Mouse (Mus musculus): ENCODE measurements around the gene Slc15a2. TPM values are rescaled to one million over a fixed set of nuclear protein-coding genes. Genes with fewer than 3 reads are reported as not detected.

Slc15a2 gene
- polyA plus RNA-seq, 1 experiment from 2014 or later: 17.9 TPM

DNA sequence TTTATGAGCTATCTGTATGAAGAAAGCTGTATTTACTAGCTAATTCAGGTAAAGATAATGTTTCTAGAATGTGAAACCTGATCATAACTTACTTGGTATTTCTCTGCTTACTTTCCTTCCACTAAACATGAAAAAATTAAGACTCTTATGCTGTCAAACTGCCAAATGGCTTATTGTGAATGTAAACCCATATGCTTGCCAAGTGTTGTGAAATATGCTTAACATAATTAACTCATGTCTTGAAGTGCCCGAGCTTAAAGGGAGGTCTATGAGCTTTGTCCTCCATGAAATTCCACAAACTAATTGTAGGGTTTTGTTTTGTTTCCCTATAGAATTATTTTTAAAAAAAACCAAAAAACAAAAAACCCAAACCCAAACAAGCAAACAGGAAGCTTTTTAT is 50.9 kb downstream of the Slc15a2 start:
- WGBS: 61% methylated on average over 1 of the region's 1 CpGs
- Histone ChIP-seq H3K27ac (ENCODE audit: low read depth, low read length) (no peak overlapping the region), H3K27me3 (replicated peaks; ENCODE audit: control insufficient read depth, insufficient read depth, low read length) (no peaks in the 10 kb centered on the region), H3K9ac (ENCODE audit: low read depth, low read length) (no peak overlapping the region), H3K4me3 (ENCODE audit: low read length) (no peak overlapping the region), H3K36me3 (ENCODE audit: control insufficient read depth, insufficient read depth, low read length) (no peaks in the 10 kb centered on the region), H3K4me1 (ENCODE audit: control insufficient read depth, insufficient read depth, low read depth, low read length) (no peaks in the 10 kb centered on the region), H3K9me3 (ENCODE audit: control insufficient read depth, low read length) (no peaks in the 10 kb centered on the region), H3K4me2 (ENCODE audit: low read length) (no peak overlapping the region)
- no peak for ATAC-seq

DNA sequence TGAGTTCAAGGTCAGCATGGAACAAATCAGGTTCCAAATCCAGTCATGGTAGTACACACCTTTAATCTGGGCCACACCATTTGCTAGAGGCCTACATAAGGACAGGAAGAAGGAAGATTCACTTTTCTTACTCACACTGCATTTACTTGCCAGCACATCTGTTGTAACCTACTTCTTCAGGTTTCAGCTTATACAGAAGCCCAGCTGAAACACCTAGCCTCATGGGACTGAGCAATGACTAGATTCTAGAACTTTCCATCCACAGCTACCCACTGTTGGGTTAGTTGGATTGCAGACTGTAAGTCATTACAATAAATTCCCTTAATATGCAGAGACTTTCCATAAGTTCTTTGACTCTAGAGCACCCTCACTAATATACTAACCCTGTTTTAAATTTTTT is 52.2 kb downstream of the Slc15a2 start:
- Histone ChIP-seq H3K27me3 (replicated peaks; ENCODE audit: control insufficient read depth, insufficient read depth, low read length) (no peaks in the 10 kb centered on the region), H3K9me3 (ENCODE audit: control insufficient read depth, low read length) (no peaks in the 10 kb centered on the region), H3K36me3 (ENCODE audit: control insufficient read depth, insufficient read depth, low read length) (no peaks in the 10 kb centered on the region), H3K9ac (ENCODE audit: low read depth, low read length) (no peak overlapping the region), H3K4me2 (ENCODE audit: low read length) (no peak overlapping the region), H3K4me1 (ENCODE audit: control insufficient read depth, insufficient read depth, low read depth, low read length) (no peaks in the 10 kb centered on the region), H3K4me3 (ENCODE audit: low read length) (no peak overlapping the region), H3K27ac (ENCODE audit: low read depth, low read length) (no peak overlapping the region)
- no peak for ATAC-seq

DNA sequence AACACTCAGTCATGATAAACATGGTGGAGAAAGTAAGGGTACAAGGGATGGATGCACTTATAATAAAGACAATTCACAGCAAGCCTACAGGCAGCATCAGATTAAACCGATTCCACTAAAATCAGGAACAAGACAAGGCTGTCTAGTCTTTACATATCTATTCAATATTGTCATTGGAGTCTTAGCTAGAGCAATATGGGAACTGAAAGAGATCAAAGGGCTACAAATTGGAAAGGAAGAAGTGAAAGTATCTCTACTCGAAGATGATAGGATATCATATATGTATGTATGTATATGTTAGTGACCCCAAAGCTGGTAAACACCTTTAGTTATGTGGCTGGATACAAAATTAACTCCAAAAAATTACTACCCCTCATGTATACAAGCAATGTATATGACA is 55.8 kb downstream of the Slc15a2 start:
- Histone ChIP-seq H3K4me2 (ENCODE audit: low read length) (no peak overlapping the region), H3K9ac (ENCODE audit: low read depth, low read length) (no peak overlapping the region), H3K27me3 (replicated peaks; ENCODE audit: control insufficient read depth, insufficient read depth, low read length) (no peaks in the 10 kb centered on the region), H3K4me1 (ENCODE audit: control insufficient read depth, insufficient read depth, low read depth, low read length) (no peaks in the 10 kb centered on the region), H3K4me3 (ENCODE audit: low read length) (no peak overlapping the region), H3K9me3 (ENCODE audit: control insufficient read depth, low read length) (no peaks in the 10 kb centered on the region), H3K36me3 (ENCODE audit: control insufficient read depth, insufficient read depth, low read length) (no peaks in the 10 kb centered on the region), H3K27ac (ENCODE audit: low read depth, low read length) (no peak overlapping the region)
- ATAC-seq: no peak
- 96% methylated on average over 2 of the region's 2 CpGs for WGBS

DNA sequence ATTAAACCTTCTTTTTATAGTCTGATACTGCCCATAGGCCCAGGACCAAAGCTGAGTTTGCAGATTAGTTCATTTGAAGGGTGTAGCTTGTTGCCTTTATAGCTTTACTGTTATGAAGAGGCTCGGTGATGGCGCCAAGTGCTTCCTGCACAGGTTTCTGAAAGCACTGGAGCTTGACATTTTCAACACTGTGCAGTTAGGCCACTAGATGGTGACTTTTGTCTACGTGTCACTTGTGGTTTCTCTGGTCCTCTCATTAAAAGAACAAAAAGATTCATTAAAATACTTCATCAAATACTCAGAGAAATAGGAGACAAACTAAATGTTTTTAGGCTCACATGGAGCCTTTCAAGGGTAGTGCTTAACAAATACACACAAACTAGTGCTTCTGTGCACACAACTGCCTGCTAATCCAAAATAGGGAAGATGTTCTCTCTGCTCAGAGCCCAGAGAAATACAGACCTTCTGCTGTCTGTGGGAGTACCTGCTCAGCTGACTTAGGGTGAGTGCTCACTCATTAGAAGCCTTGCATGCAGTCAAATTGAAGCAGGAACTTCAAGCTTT is 60.8 kb downstream of the Slc15a2 start:
- no peak overlapping the region for H3K4me3 ChIP-seq (ENCODE audit: low read length)
- peaks cover 2% of the 10 kb centered on the region; the same call in 1 of the 2 replicates for H3K27me3 ChIP-seq (replicated peaks; ENCODE audit: control insufficient read depth, insufficient read depth, low read length)
- H3K9ac ChIP-seq (ENCODE audit: low read depth, low read length): no peak overlapping the region
- H3K4me1 ChIP-seq (ENCODE audit: control insufficient read depth, insufficient read depth, low read depth, low read length): no peaks in the 10 kb centered on the region
- 58% methylated on average over 3 of the region's 3 CpGs for WGBS
- H3K9me3 ChIP-seq (ENCODE audit: control insufficient read depth, low read length): no peaks in the 10 kb centered on the region
- no peaks in the 10 kb centered on the region for H3K36me3 ChIP-seq (ENCODE audit: control insufficient read depth, insufficient read depth, low read length)
- no peak overlapping the region for H3K27ac ChIP-seq (ENCODE audit: low read depth, low read length)
- H3K4me2 ChIP-seq (ENCODE audit: low read length): no peak overlapping the region
- no peak for ATAC-seq

DNA sequence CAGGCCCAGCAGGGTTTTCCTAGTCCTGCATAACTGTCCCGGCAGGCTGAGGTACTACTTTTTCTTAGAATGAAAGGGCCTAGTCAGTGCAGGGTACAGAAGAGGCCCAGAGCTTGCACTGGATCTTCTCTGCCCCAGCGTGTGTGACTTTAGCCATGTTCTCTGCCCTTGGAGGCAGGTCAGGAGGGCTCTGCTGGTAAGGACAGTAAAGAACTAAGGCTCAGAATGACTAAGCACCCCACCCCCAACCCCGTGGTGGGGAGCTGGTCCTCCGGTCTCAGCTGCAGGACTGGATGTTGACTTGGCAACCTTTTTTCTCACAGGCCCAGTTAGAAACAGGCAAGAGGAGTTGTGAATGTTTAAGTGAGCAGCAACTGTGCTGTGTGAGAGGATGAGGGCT is 62.0 kb downstream of the Slc15a2 start:
- H3K4me1 ChIP-seq (ENCODE audit: control insufficient read depth, insufficient read depth, low read depth, low read length): no peaks in the 10 kb centered on the region
- H3K4me2 ChIP-seq (ENCODE audit: low read length): no peak overlapping the region
- no peak for ATAC-seq
- no peaks in the 10 kb centered on the region for H3K36me3 ChIP-seq (ENCODE audit: control insufficient read depth, insufficient read depth, low read length)
- no peak overlapping the region for H3K9ac ChIP-seq (ENCODE audit: low read depth, low read length)
- H3K27me3 ChIP-seq (replicated peaks; ENCODE audit: control insufficient read depth, insufficient read depth, low read length): peaks cover 2% of the 10 kb centered on the region; the same call in 1 of the 2 replicates
- 23% methylated on average over 4 of the region's 4 CpGs for WGBS
- H3K9me3 ChIP-seq (ENCODE audit: control insufficient read depth, low read length): no peaks in the 10 kb centered on the region
- no peak overlapping the region for H3K4me3 ChIP-seq (ENCODE audit: low read length)
- H3K27ac ChIP-seq (ENCODE audit: low read depth, low read length): no peak overlapping the region

DNA sequence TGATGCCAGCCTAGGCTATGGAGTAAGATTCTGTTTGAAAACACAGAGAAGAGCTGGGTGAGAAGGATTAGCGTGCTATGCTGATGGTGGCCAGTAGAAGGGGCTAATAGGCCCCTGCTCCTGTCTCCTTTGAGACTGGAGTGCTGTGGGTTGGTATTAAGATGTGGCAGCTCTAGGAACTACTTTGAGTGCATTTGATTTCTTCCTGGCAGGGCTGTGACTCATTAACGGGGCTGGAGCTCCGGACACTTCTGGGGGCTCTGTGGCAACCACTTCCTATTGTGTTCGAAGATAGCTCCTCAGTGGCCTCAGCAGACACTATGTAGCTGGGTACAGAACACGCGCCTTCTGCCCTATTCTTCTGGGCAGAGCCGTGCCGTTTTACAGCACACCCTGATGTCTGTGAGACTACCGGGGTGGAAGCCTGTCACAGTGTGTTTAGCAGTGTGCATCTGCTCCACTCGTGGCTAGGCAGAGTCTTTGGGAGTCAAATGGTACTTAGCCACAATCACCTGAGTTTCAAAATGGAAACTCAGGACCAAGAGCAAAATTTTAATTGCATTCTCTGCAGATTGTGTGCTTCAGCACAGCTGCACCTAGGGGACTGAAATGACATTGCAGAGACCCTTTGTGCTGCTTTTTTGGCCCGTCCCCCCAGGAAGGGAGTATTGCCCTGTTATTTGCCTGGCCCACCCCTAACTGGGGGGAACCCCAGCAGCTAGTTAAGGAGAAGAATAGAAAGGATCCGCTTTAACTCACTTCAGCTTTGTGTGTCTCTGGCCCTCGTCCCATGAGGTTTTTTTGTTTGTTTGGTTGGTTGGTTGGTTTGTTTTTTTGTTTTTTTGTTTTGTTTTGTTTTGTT is 64.3 kb downstream of the Slc15a2 start:
- 55% methylated on average over 13 of the region's 13 CpGs for WGBS
- ATAC-seq: no peak
- H3K9me3 ChIP-seq (ENCODE audit: control insufficient read depth, low read length): no peaks in the 10 kb centered on the region

DNA sequence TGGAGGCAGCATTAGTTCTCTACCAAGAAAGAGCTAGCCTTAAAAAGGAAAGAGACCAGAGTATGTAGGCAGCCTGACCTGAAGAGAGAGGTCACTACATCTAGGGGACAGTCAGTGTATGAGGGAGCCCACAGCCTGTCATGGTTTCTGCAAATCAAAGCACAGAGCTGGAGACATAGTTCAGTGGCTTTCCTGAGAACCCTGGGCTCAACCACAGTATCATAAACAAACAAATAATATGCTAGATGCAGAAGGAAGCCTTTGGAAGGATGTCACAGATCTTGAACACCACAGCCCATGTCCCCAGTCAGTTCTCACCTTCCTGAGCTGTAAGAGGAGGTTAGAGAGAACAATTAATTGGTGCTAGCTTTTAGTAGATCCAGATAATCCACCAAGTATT is 66.1 kb downstream of the Slc15a2 start:
- H3K36me3 ChIP-seq (ENCODE audit: control insufficient read depth, insufficient read depth, low read length): no peaks in the 10 kb centered on the region
- no peak overlapping the region for H3K27ac ChIP-seq (ENCODE audit: low read depth, low read length)
- H3K9ac ChIP-seq (ENCODE audit: low read depth, low read length): no peak overlapping the region

More for the DNA sequence above, 64.3 kb downstream of the Slc15a2 start:
- H3K4me1 ChIP-seq (ENCODE audit: control insufficient read depth, insufficient read depth, low read depth, low read length): no peaks in the 10 kb centered on the region
- no peak overlapping the region for H3K9ac ChIP-seq (ENCODE audit: low read depth, low read length)
- H3K27me3 ChIP-seq (replicated peaks; ENCODE audit: control insufficient read depth, insufficient read depth, low read length): peaks cover 2% of the 10 kb centered on the region; the same call in 1 of the 2 replicates
- no peak overlapping the region for H3K4me2 ChIP-seq (ENCODE audit: low read length)
- no peak overlapping the region for H3K27ac ChIP-seq (ENCODE audit: low read depth, low read length)
- H3K36me3 ChIP-seq (ENCODE audit: control insufficient read depth, insufficient read depth, low read length): no peaks in the 10 kb centered on the region
- no peak overlapping the region for H3K4me3 ChIP-seq (ENCODE audit: low read length)

DNA sequence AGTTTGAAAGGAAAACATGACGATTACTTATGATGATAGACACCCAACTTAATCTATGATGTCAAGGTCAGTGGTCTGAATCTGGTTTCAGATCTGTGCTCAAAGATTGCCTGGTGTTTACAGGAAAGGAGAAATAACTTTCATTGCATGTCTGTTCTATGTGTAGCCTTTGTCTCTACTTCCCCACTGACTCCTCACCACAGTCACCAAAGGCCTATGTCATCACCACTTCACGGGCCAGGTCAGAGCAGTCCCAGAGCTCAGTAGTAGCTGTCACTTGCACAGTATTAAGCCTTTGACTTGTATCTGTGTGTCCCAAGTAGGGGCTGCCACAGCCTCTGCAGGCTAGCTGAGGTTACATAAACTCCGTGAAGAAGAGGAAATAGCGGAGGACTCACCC is 67.3 kb downstream of the Slc15a2 start:
- WGBS: 90% methylated on average over 4 of the region's 4 CpGs
- Histone ChIP-seq H3K9me3 (ENCODE audit: control insufficient read depth, low read length) (no peaks in the 10 kb centered on the region), H3K4me1 (ENCODE audit: control insufficient read depth, insufficient read depth, low read depth, low read length) (no peaks in the 10 kb centered on the region), H3K9ac (ENCODE audit: low read depth, low read length) (no peak overlapping the region), H3K4me2 (ENCODE audit: low read length) (no peak overlapping the region), H3K27me3 (replicated peaks; ENCODE audit: control insufficient read depth, insufficient read depth, low read length) (peaks cover 2% of the 10 kb centered on the region; the same call in 1 of the 2 replicates), H3K36me3 (ENCODE audit: control insufficient read depth, insufficient read depth, low read length) (no peaks in the 10 kb centered on the region), H3K4me3 (ENCODE audit: low read length) (no peak overlapping the region), H3K27ac (ENCODE audit: low read depth, low read length) (no peak overlapping the region)
- ATAC-seq: no peak

More for the DNA sequence above, 66.1 kb downstream of the Slc15a2 start:
- no peak overlapping the region for H3K4me2 ChIP-seq (ENCODE audit: low read length)
- H3K27me3 ChIP-seq (replicated peaks; ENCODE audit: control insufficient read depth, insufficient read depth, low read length): peaks cover 2% of the 10 kb centered on the region; the same call in 1 of the 2 replicates
- H3K9me3 ChIP-seq (ENCODE audit: control insufficient read depth, low read length): no peaks in the 10 kb centered on the region
- no peaks in the 10 kb centered on the region for H3K4me1 ChIP-seq (ENCODE audit: control insufficient read depth, insufficient read depth, low read depth, low read length)
- H3K4me3 ChIP-seq (ENCODE audit: low read length): no peak overlapping the region
- no peak for ATAC-seq

DNA sequence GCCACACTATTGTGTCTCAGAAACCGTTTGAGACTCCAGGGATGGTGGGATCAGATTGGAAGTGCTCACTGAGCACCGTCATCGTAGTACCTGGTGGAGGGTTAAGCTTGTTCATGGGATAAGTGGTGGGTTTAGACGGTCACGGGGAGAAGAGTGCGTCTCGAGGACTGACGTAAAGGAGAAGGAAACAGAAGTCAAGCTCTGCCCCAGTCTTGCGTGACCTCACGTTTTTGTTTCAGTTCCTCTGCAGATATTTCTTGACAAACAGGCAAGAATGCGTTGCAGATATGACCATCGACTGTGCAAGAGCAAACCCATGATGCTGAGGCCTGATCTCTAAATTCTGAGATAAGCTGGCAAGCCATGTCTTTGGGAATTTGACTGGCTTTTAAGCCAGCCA is 73.0 kb downstream of the Slc15a2 start:
- no peak overlapping the region for H3K9ac ChIP-seq (ENCODE audit: low read depth, low read length)
- H3K27me3 ChIP-seq (replicated peaks; ENCODE audit: control insufficient read depth, insufficient read depth, low read length): no peaks in the 10 kb centered on the region
- no peaks in the 10 kb centered on the region for H3K36me3 ChIP-seq (ENCODE audit: control insufficient read depth, insufficient read depth, low read length)
- H3K27ac ChIP-seq (ENCODE audit: low read depth, low read length): no peak overlapping the region
- no peak overlapping the region for H3K4me2 ChIP-seq (ENCODE audit: low read length)
- no peaks in the 10 kb centered on the region for H3K9me3 ChIP-seq (ENCODE audit: control insufficient read depth, low read length)
- WGBS: 93% methylated on average over 12 of the region's 12 CpGs
- H3K4me1 ChIP-seq (ENCODE audit: control insufficient read depth, insufficient read depth, low read depth, low read length): no peaks in the 10 kb centered on the region
- no peak for ATAC-seq
- no peak overlapping the region for H3K4me3 ChIP-seq (ENCODE audit: low read length)
